Mouse (Mus musculus) testis, adult 2 months (tissue): ENCODE results near the gene Iba57. TPM values are rescaled to one million over a fixed set of nuclear protein-coding genes. Genes with fewer than 3 reads are reported as not detected.

Experiments
- H3K27ac ChIP-seq: fragments of 200-500 bp; 2 replicates; pipeline ENCODE4 v1.5.1; 2012; ENCODE audit warnings: low read depth, low read length; ENCODE audit not compliant: control insufficient read depth, insufficient read depth
- H3K27me3 ChIP-seq: fragments of 200-500 bp; 2 replicates; pipeline ENCODE4 v1.6.1; 2012; ENCODE audit warnings: mild to moderate bottlenecking, low read length, moderate library complexity; ENCODE audit not compliant: control insufficient read depth, insufficient read depth
- H3K36me3 ChIP-seq: fragments of 200-500 bp; 2 replicates; pipeline ENCODE4 v1.6.1; 2012; ENCODE audit warnings: mild to moderate bottlenecking, low read length; ENCODE audit not compliant: control insufficient read depth, insufficient read depth
- H3K4me1 ChIP-seq: fragments of 200-500 bp; 2 replicates; pipeline ENCODE4 v1.6.1; 2012; ENCODE audit warnings: low read length; ENCODE audit not compliant: control insufficient read depth, insufficient read depth
- H3K4me3 ChIP-seq: fragments of 200-500 bp; 2 replicates; pipeline ENCODE4 v1.5.1; 2012; ENCODE audit warnings: low read depth, mild to moderate bottlenecking, low read length, moderate library complexity, mixed read lengths; ENCODE audit not compliant: control insufficient read depth
- CTCF ChIP-seq: fragments of 200-500 bp; IDR thresholded peaks from 2 replicates; pipeline ENCODE4 v1.5.1; 2012; ENCODE audit warnings: low read depth, mild to moderate bottlenecking, inconsistent platforms, low read length, moderate library complexity; ENCODE audit not compliant: control insufficient read depth, insufficient read depth, insufficient replicate concordance
- POLR2A ChIP-seq: fragments of 200-500 bp; IDR thresholded peaks from 2 replicates; pipeline ENCODE4 v1.6.1; 2012; ENCODE audit warnings: low read depth, mild to moderate bottlenecking, inconsistent platforms, low read length, moderate library complexity; ENCODE audit not compliant: control insufficient read depth
- polyA plus RNA-seq: library from polyadenylated mRNA; depleted of rRNA; stranded (reverse); fragments of >200 nt; gene quantifications from 2 replicates; pipeline ENCODE4 v1.2.3, GENCODE M21; 2012

The Iba57 gene
- polyA plus RNA-seq, 1 experiment, result 10.3 TPM

- no peak for TF ChIP-seq CTCF
- TF ChIP-seq POLR2A, result no peak
- Histone ChIP-seq H3K27ac (no peak overlapping the region), H3K4me1 (peaks cover 3% of the 10 kb centered on the region; the same call in 1 of the 2 replicates), H3K27me3 (no peaks in the 10 kb centered on the region), H3K4me3 (no peak overlapping the region), H3K36me3 (no peaks in the 10 kb centered on the region)
Observed at GRCm38 (mm10) chr11:59169807-59170206, 6.3 kb upstream of the Iba57 start.

GRCm38 (mm10) chr11:59165616-59166241 lies 2.2 kb upstream of the Iba57 start:
- TF ChIP-seq POLR2A, result no peak
- H3K36me3 ChIP-seq, result no peaks in the 10 kb centered on the region; the same call in 1 of the 2 replicates
- no peaks in the 10 kb centered on the region for H3K27me3 ChIP-seq
- H3K4me1 ChIP-seq, result peaks cover 11% of the 10 kb centered on the region
- no peak overlapping the region for H3K4me3 ChIP-seq
- H3K27ac ChIP-seq, result no peak overlapping the region

DNA sequence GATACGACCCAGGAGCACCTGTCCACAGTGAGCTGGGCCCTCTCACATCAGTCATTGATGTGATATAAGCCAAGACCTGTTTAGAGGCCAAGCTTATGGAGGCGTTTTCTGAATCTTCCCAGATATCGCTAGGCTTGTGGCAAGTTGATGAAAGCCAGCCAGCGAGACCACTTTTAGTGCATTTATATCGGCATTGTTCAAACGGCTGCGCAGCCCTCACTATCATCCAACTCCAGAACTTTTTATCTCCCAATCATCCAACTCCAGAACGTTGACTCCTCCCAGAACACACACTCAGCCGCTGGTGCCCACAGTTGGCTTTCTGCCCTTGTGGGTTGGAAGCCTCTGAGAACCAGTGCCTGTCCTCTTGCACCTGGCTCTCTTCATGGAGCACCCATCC lies 845 bp upstream of the Iba57 start:
- no peaks in the 10 kb centered on the region for H3K27me3 ChIP-seq
- peak overlapping the region; percentile 97 for H3K4me3 ChIP-seq
- H3K4me1 ChIP-seq, result peaks cover 11% of the 10 kb centered on the region
- TF ChIP-seq POLR2A, result no peak
- no peaks in the 10 kb centered on the region; the same call in 1 of the 2 replicates for H3K36me3 ChIP-seq
- H3K27ac ChIP-seq, result peak overlapping the region; percentile 76

- H3K4me1 ChIP-seq, result peaks cover 14% of the 10 kb centered on the region
- no peaks in the 10 kb centered on the region; the same call in 1 of the 2 replicates for H3K36me3 ChIP-seq
- no peak for TF ChIP-seq CTCF
- no peak for TF ChIP-seq POLR2A
- peak overlapping the region; percentile 97 for H3K4me3 ChIP-seq
- peak overlapping the region; percentile 76 for H3K27ac ChIP-seq
- no peaks in the 10 kb centered on the region for H3K27me3 ChIP-seq
Observed at GRCm38 (mm10) chr11:59162443-59163254, 890 bp downstream of the Iba57 start.

DNA sequence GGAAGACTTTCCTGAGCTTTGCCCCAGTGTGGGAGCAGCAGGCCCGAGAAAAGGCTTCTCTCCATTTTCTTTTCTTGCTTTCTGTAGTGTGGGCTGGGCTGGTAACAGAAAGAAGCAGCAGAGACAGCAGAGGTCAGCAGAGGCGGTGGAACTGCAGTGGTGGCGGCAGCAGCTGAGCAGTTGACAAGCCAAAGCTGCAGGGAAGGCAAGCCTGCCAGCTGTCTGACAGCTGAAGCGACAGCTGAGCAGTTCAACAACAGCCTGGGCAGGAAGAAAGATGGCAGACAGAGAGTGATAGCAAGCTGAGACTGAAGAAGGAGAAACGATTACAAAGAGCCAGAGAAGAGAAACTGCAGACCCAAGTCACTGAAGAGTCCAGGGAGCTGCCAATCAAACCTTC lies 2.1 kb downstream of the Iba57 start:
- TF ChIP-seq POLR2A, result no peak
- TF ChIP-seq CTCF, result no peak
- H3K4me1 ChIP-seq, result peaks cover 14% of the 10 kb centered on the region
- H3K36me3 ChIP-seq, result no peaks in the 10 kb centered on the region; the same call in 1 of the 2 replicates
- H3K4me3 ChIP-seq, result peak overlapping the region; percentile 97
- no peaks in the 10 kb centered on the region for H3K27me3 ChIP-seq
- H3K27ac ChIP-seq, result no peak overlapping the region

GRCm38 (mm10) chr11:59159558-59159957 lies 4.0 kb downstream of the Iba57 start:
- no peaks in the 10 kb centered on the region for H3K27me3 ChIP-seq
- H3K4me3 ChIP-seq, result no peak overlapping the region
- H3K27ac ChIP-seq, result no peak overlapping the region
- H3K36me3 ChIP-seq, result no peaks in the 10 kb centered on the region; the same call in 1 of the 2 replicates
- TF ChIP-seq CTCF (no peak), POLR2A (no peak)
- peaks cover 10% of the 10 kb centered on the region for H3K4me1 ChIP-seq

GRCm38 (mm10) chr11:59159099-59159498 lies 4.4 kb downstream of the Iba57 start:
- Histone ChIP-seq H3K27me3 (no peaks in the 10 kb centered on the region), H3K27ac (no peak overlapping the region), H3K36me3 (no peaks in the 10 kb centered on the region; the same call in 1 of the 2 replicates), H3K4me1 (peaks cover 6% of the 10 kb centered on the region; the same call in 1 of the 2 replicates), H3K4me3 (no peak overlapping the region)
- TF ChIP-seq POLR2A (no peak), CTCF (no peak)

DNA sequence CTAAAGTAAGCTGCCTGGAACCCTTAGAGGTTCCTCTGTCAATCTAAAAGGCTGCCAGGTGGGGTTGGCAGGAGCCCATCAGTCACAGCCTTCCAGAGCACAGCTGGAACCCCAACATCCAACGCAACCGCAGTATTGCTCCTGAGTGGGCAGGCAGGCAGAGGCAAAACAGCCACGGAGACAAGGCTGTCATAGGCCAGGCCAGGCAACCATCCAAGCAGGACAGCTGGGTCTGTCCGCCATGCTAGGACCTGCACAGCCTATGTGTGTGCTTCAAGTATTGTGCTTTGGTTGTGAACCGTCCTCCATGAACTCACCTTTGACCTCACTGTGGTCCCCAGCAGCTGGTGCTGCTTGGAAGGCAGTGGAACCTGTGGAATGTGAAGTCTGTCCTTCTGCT lies 7.6 kb downstream of the Iba57 start:
- no peaks in the 10 kb centered on the region for H3K27me3 ChIP-seq
- no peak overlapping the region for H3K27ac ChIP-seq
- H3K36me3 ChIP-seq, result no peaks in the 10 kb centered on the region; the same call in 1 of the 2 replicates
- H3K4me3 ChIP-seq, result no peak overlapping the region
- no peak for TF ChIP-seq POLR2A
- peaks cover 3% of the 10 kb centered on the region; the same call in 1 of the 2 replicates for H3K4me1 ChIP-seq
